Mouse (Mus musculus) bone marrow macrophage, adult 2 months (primary cell): ENCODE measurements around the gene Slc35c1. TPM values are rescaled to one million over a fixed set of nuclear protein-coding genes. Genes with fewer than 3 reads are reported as not detected.
A peak's percentile ranks its signal among the peaks of the same experiment; 100 is the strongest.

ENCODE experiments used
- H3K27ac ChIP-seq: 2 replicates; pipeline ENCODE4 v1.5.1; 2012; ENCODE audit warnings: low read depth, low read length; ENCODE audit not compliant: insufficient read depth
- H3K4me1 ChIP-seq: 2 replicates; pipeline ENCODE4 v1.6.1; 2012; ENCODE audit warnings: low read length; ENCODE audit not compliant: control insufficient read depth, insufficient read depth
- H3K4me3 ChIP-seq: 2 replicates; pipeline ENCODE4 v1.5.1; 2012; ENCODE audit warnings: mild to moderate bottlenecking, low read length, moderate library complexity; ENCODE audit not compliant: insufficient read depth
- CTCF ChIP-seq: IDR thresholded peaks from 2 replicates; pipeline ENCODE4 v1.5.1; 2012; ENCODE audit warnings: low read depth, mild to moderate bottlenecking, low read length, moderate library complexity
- POLR2A ChIP-seq: IDR thresholded peaks from 2 replicates; pipeline ENCODE4 v1.6.1; 2012; ENCODE audit warnings: mild to moderate bottlenecking, low read depth, low read length, borderline replicate concordance
- polyA plus RNA-seq: library from polyadenylated mRNA; stranded (reverse); fragments of >200 nt; gene quantifications from 2 replicates; pipeline ENCODE4 v1.2.4, GENCODE M21; 2012; ENCODE audit not compliant: missing spikeins, insufficient read depth, insufficient read length

Slc35c1 gene
- polyA plus RNA-seq, 1 experiment: 27.4 TPM

GRCm38 (mm10) chr2:92435023-92435422, 25.3 kb downstream of the Slc35c1 start:
- peaks cover 32% of the 10 kb centered on the region for H3K4me1 ChIP-seq
- TF ChIP-seq POLR2A (no peak), CTCF (no peak)
- H3K4me3 ChIP-seq: no peak overlapping the region
- H3K27ac ChIP-seq: no peak overlapping the region

DNA sequence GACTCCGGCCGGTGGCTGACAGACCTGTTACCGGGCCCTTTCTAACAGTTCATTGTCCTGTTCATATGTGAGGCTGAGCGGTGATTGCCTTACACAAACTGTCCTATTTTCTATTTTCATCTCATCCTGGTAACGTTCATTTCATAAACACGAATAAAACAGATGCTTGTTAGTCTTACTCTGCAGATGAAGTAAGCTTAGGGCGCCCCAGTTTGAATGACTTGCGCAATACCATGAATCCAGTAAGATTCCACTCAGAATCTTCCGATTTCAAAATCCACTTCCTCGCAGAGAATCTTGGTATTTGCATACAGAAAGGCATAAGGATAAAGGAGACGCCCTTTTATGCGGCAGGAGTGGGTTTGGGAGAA, 26.0 kb downstream of the Slc35c1 start:
- Histone ChIP-seq H3K4me1 (peaks cover 37% of the 10 kb centered on the region), H3K4me3 (peak overlapping the region; percentile 71), H3K27ac (peak overlapping the region; percentile 46)
- no peak for TF ChIP-seq CTCF
- no peak for TF ChIP-seq POLR2A

DNA sequence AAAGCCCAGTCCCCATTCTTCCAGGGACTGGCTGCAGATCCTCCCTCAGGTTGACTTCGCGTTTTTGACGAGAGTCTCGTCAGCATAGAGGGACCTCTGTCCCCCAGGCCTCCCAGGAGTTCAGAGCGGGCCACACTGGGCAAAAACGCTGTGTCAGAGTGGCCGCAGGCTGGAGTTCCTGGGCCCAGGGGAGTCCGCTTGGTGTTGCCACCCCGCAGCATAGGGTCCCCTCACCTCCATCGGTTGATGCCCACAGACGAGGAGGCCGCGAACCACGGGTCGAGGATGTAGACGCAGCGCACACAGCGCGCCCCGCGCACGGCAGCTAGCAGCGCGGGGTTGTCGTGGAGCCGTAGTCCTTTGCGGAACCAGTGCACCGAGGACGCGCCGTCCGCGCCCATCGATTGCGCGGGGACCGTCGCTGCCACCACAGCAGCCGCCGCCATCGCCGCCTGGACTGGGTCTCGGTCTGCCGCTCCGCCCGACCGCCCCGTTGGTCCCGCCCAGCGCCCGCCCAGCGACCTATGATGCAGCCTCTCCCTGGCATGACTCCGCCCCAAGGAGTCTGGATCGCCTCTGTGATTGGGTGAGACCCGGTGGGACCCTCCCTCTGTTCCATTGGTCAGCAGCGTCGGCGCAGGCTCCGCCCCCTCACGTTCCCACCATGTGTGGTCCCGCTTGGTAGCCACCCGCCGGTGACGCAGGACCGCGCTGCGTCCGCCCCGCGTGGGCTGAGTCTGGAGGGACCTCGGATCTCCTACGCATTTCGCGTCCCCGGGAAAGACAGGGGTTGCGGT, 26.6 kb downstream of the Slc35c1 start, which contains the start of gene Cry2:
Gene Cry2, minus strand, starts transcription at position 466 of the 797 bp plus-strand sequence.
- Histone ChIP-seq H3K4me3 (peak within 1 kb of the TSS; percentile 83), H3K27ac (peak within 1 kb of the TSS; percentile 46), H3K4me1 (peaks cover 43% of the 10 kb centered on the region)
- TF ChIP-seq POLR2A (0 out of 2 replicates have a peak, but pooled peaks have one; percentile 20), CTCF (no peak)

- peak overlapping the region; percentile 83 for H3K4me3 ChIP-seq
- no peak overlapping the region for H3K27ac ChIP-seq
- TF ChIP-seq CTCF (no peak), POLR2A (no peak)
- H3K4me1 ChIP-seq: peaks cover 52% of the 10 kb centered on the region
Observed at GRCm38 (mm10) chr2:92432299-92433295, 27.7 kb downstream of the Slc35c1 start.

- no peak overlapping the region for H3K27ac ChIP-seq
- TF ChIP-seq CTCF (no peak), POLR2A (no peak)
- H3K4me1 ChIP-seq: peaks cover 52% of the 10 kb centered on the region
- no peak overlapping the region for H3K4me3 ChIP-seq
Observed at GRCm38 (mm10) chr2:92431611-92432179, 28.6 kb downstream of the Slc35c1 start.

DNA sequence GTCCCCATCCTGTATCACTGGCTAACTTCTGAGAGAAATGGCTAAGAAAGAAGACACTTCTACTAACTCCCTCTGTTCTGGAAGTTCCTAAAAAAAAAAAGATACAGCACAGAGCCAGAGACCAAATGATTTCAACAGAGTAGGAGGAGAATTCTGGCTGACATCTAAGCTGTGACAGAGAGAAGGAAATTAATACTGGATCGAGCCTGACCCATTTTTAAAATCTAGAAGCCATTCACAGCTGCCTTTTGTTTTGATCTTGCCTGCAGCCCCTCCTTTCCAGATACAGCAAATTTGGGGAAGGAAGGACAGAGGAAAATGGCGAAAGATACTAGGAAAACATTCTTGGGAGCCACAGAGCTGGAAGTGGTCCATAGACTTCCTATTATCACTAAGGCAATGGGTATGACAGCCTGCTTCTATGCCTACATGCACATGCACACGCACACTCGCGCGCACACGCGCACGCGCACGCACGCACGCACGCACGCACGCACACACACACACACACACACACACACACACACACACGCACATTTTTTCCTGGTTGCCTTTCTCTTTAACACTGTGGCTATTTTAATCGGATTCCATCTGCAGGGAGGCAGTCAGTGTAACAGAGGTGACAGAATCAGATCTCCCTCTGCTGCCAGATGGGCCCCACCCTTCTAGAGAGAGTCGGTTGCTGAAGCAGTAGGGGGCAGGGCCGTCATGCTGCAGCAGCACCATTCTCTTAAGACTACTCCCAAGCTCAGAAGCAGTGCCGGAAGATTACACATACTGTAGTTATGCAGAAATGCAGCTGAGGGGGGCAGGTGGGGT, 29.4 kb downstream of the Slc35c1 start:
- TF ChIP-seq POLR2A (no peak), CTCF (no peak)
- Histone ChIP-seq H3K27ac (no peak overlapping the region), H3K4me3 (no peak overlapping the region), H3K4me1 (peaks cover 52% of the 10 kb centered on the region)

- peaks cover 51% of the 10 kb centered on the region for H3K4me1 ChIP-seq
- no peak overlapping the region for H3K27ac ChIP-seq
- TF ChIP-seq CTCF (no peak), POLR2A (no peak)
- H3K4me3 ChIP-seq: no peak overlapping the region
Observed at GRCm38 (mm10) chr2:92430089-92430488, 30.2 kb downstream of the Slc35c1 start.

- Histone ChIP-seq H3K4me3 (no peak overlapping the region), H3K4me1 (peaks cover 50% of the 10 kb centered on the region), H3K27ac (no peak overlapping the region)
- TF ChIP-seq POLR2A (no peak), CTCF (no peak)
Observed at GRCm38 (mm10) chr2:92427882-92428281, 32.5 kb downstream of the Slc35c1 start.

GRCm38 (mm10) chr2:92426426-92426825, 33.9 kb downstream of the Slc35c1 start:
- TF ChIP-seq CTCF (no peak), POLR2A (no peak)
- Histone ChIP-seq H3K4me3 (no peak overlapping the region), H3K4me1 (peaks cover 39% of the 10 kb centered on the region), H3K27ac (no peak overlapping the region)
